Mouse (Mus musculus) frontal cortex, postnatal 14 days (tissue): Measurements from ENCODE around the gene Rpgrip1l.

Experiments used
- DNase-seq, 2 experiments: peaks; one replicate each; pipeline ENCODE4 v3.0.0; 2022; ENCODE audit warnings: low spot score in 2 of 2

The Rpgrip1l gene

GRCm38 (mm10) chr8:91205897-91206296 lies 107.2 kb downstream of the Rpgrip1l start:
- no peak for DNase-seq

- DNase-seq: no peak
Measured at GRCm38 (mm10) chr8:91201184-91201583, 111.9 kb downstream of the Rpgrip1l start.

- no peak for DNase-seq
Measured at GRCm38 (mm10) chr8:91199876-91200275, 113.2 kb downstream of the Rpgrip1l start, which contains the start of gene Aktip. Gene Aktip, minus strand, starts transcription at chr8:91199976.

- DNase-seq: no peak
Measured at GRCm38 (mm10) chr8:91198036-91198435, 115.0 kb downstream of the Rpgrip1l start.

- DNase-seq: no peak
Measured at GRCm38 (mm10) chr8:91197233-91197632, 115.8 kb downstream of the Rpgrip1l start.

- DNase-seq: no peak
Measured at GRCm38 (mm10) chr8:91196661-91197060, 116.4 kb downstream of the Rpgrip1l start.

GRCm38 (mm10) chr8:91194081-91194480 lies 119.0 kb downstream of the Rpgrip1l start:
- DNase-seq: no peak

GRCm38 (mm10) chr8:91192941-91193340 lies 120.1 kb downstream of the Rpgrip1l start:
- no peak for DNase-seq

GRCm38 (mm10) chr8:91190816-91191340 lies 122.2 kb downstream of the Rpgrip1l start:
- peak in 1 of 2 experiments; percentile 61 for DNase-seq

GRCm38 (mm10) chr8:91188152-91188551 lies 124.9 kb downstream of the Rpgrip1l start:
- DNase-seq: no peak

- no peak for DNase-seq
Measured at GRCm38 (mm10) chr8:91186372-91186771, 126.7 kb downstream of the Rpgrip1l start.

- DNase-seq: no peak
Measured at GRCm38 (mm10) chr8:91177708-91178107, 135.4 kb downstream of the Rpgrip1l start.

GRCm38 (mm10) chr8:91176176-91176575 lies 136.9 kb downstream of the Rpgrip1l start:
- DNase-seq: no peak

- DNase-seq: no peak
Measured at GRCm38 (mm10) chr8:91171605-91172004, 141.5 kb downstream of the Rpgrip1l start.

GRCm38 (mm10) chr8:91170914-91171313 lies 142.1 kb downstream of the Rpgrip1l start:
- DNase-seq: no peak

- DNase-seq: no peak
Measured at GRCm38 (mm10) chr8:91170152-91170551, 142.9 kb downstream of the Rpgrip1l start.
